Mouse (Mus musculus) cerebellum, adult 11 months (tissue): Measurements from ENCODE around the gene Psma6.
A peak's percentile ranks its signal among the peaks of the same experiment; 100 is the strongest.
"Not testable (repeated sequence)": the region's sequence is repeated elsewhere in the genome, so short reads cannot be mapped to it uniquely, and the experiment has no call there.

ENCODE experiments used
- DNase-seq: peaks from one replicate; pipeline ENCODE4 v3.0.0; 2022

Gene Psma6

GRCm38 (mm10) chr12:55392733-55393577 is 8.9 kb downstream of the Psma6 start:
- DNase-seq, result no peak

- not testable (repeated sequence) for DNase-seq
Measured at GRCm38 (mm10) chr12:55395601-55396000, 11.6 kb downstream of the Psma6 start.

- DNase-seq, result no peak
Measured at GRCm38 (mm10) chr12:55396536-55396935, 12.5 kb downstream of the Psma6 start.

GRCm38 (mm10) chr12:55397544-55398239 is 13.7 kb downstream of the Psma6 start:
- no peak for DNase-seq

GRCm38 (mm10) chr12:55398240-55399127 is 14.5 kb downstream of the Psma6 start:
- peak; percentile 83 for DNase-seq

GRCm38 (mm10) chr12:55399128-55399677 is 15.2 kb downstream of the Psma6 start:
- DNase-seq, result no peak

GRCm38 (mm10) chr12:55407888-55408287 is 23.9 kb downstream of the Psma6 start:
- no peak for DNase-seq

- no peak for DNase-seq
Measured at GRCm38 (mm10) chr12:55415255-55415654, 31.2 kb downstream of the Psma6 start.

- DNase-seq, result no peak
Measured at GRCm38 (mm10) chr12:55415762-55416161, 31.7 kb downstream of the Psma6 start.

GRCm38 (mm10) chr12:55420220-55420619 is 36.2 kb downstream of the Psma6 start:
- DNase-seq, result no peak

GRCm38 (mm10) chr12:55422057-55422456 is 38.0 kb downstream of the Psma6 start:
- no peak for DNase-seq

- DNase-seq, result no peak
Measured at GRCm38 (mm10) chr12:55426300-55426699, 42.3 kb downstream of the Psma6 start.

- DNase-seq, result no peak
Measured at GRCm38 (mm10) chr12:55429201-55429600, 45.2 kb downstream of the Psma6 start.

- no peak for DNase-seq
Measured at GRCm38 (mm10) chr12:55429956-55430355, 45.9 kb downstream of the Psma6 start.

GRCm38 (mm10) chr12:55432284-55432919 is 48.4 kb downstream of the Psma6 start:
- DNase-seq, result no peak

GRCm38 (mm10) chr12:55432920-55433284 is 48.9 kb downstream of the Psma6 start:
- DNase-seq, result no peak

- DNase-seq, result no peak
Measured at GRCm38 (mm10) chr12:55433802-55434435, 49.9 kb downstream of the Psma6 start.

GRCm38 (mm10) chr12:55435080-55435479 is 51.1 kb downstream of the Psma6 start:
- DNase-seq, result no peak

- DNase-seq, result no peak
Measured at GRCm38 (mm10) chr12:55437122-55437826, 53.3 kb downstream of the Psma6 start.

- DNase-seq, result no peak
Measured at GRCm38 (mm10) chr12:55438058-55438457, 54.0 kb downstream of the Psma6 start.

GRCm38 (mm10) chr12:55438611-55439137 is 54.7 kb downstream of the Psma6 start:
- no peak for DNase-seq
